ENCODE assay signal across 9 mouse cellular contexts in the genomic region with DNA sequence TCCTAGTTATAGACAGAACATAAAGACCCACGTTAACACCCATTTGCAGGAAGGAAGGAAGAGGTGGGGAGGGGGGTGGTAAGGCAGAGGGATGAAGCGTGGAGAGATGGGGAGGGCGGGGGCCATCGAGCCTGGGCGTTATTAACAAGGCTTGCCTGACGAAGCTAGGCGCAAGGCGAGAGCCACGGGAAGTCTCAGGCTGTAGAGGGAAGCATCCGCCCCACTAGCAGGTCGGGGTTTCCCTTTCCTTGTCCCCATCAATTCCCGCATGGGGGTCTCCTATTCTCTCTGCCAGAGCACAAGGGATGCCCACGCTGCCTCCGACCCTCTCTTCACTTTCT. TPM values are rescaled to one million over a fixed set of nuclear protein-coding genes. Genes with fewer than 3 reads are reported as not detected.
DNase-seq lines count a peak whose midpoint lies in the region; ATAC-seq and TF ChIP-seq lines count a peak whose summit lies in the region.
"Had no signal": no experiment of that assay in that cellular context is flagged by ENCODE, and none has a peak within 500 bp of the region (broad histone marks: within the 10 kb centered on the region; RNA-seq: fewer than 3 reads in every experiment).

No protein-coding gene starts in this region.

- no peaks in the 10 kb centered on the region for H3K9me3 ChIP-seq in heart, embryonic 11.5 days (replicated peaks; ENCODE audit: control insufficient read depth, low read length)
- H3K9me3 ChIP-seq in heart, postnatal 0 days (replicated peaks; ENCODE audit: control insufficient read depth, low read length), result no peaks in the 10 kb centered on the region
- H3K9me3 ChIP-seq in liver, postnatal 0 days (ENCODE audit: low read length), result no peaks in the 10 kb centered on the region

- no peak overlapping the region for H3K4me3 ChIP-seq in heart, embryonic 11.5 days (ENCODE audit: low read depth, low read length)
- no peak overlapping the region for H3K4me3 ChIP-seq in brown adipose tissue, adult 24 weeks (ENCODE audit: insufficient read depth, low read depth, low read length)
- H3K4me3 ChIP-seq in heart, postnatal 0 days (ENCODE audit: low read depth, low read length), result no peak overlapping the region
- no peak overlapping the region for H3K4me3 ChIP-seq in liver, postnatal 0 days (ENCODE audit: low read depth, low read length)

- TF ChIP-seq EP300 in heart, postnatal 0 days (IDR thresholded peaks at IDR 0.05; ENCODE audit: low read depth), result no peak
- no peak for TF ChIP-seq EP300 in liver, postnatal 0 days (IDR thresholded peaks at IDR 0.05; ENCODE audit: low read depth)

- H3K4me1 ChIP-seq in heart, embryonic 11.5 days (ENCODE audit: control insufficient read depth, insufficient read depth, low read length), result peaks cover 21% of the 10 kb centered on the region
- no peaks in the 10 kb centered on the region; the same call in none of the 2 replicates for H3K4me1 ChIP-seq in brown adipose tissue, adult 24 weeks (ENCODE audit: control insufficient read depth, insufficient read depth, insufficient read length, low read length)
- H3K4me1 ChIP-seq in heart, postnatal 0 days (ENCODE audit: control insufficient read depth, insufficient read depth), result no peaks in the 10 kb centered on the region
- H3K4me1 ChIP-seq in liver, postnatal 0 days (ENCODE audit: insufficient read depth), result 0 out of 2 replicates have a peak, but pooled peaks cover 2% of the 10 kb centered on the region

- 0 out of 2 replicates have a peak overlapping the region, but pooled peaks have one; percentile 50 for H3K27ac ChIP-seq in heart, embryonic 11.5 days (ENCODE audit: low read depth, low read length)
- H3K27ac ChIP-seq in brown adipose tissue, adult 24 weeks (replicated peaks; ENCODE audit: low read depth, low read length), result peak overlapping the region; percentile 38; the same call in 1 of the 2 replicates
- H3K27ac ChIP-seq in heart, postnatal 0 days (ENCODE audit: low read depth), result no peak overlapping the region
- H3K27ac ChIP-seq in liver, postnatal 0 days (ENCODE audit: low read depth), result peak overlapping the region; percentile 23; the same call in 1 of the 2 replicates

- no peak for ATAC-seq in heart, embryonic 11.5 days (replicated peaks; ENCODE audit: insufficient number of reproducible peaks, low FRiP score, low TSS enrichment)
- no peak for ATAC-seq in heart, postnatal 0 days (ENCODE audit: insufficient read depth, low read depth)
- no peak for ATAC-seq in liver, postnatal 0 days

- no peak for DNase-seq in heart, adult 18-20 months
- no peak for DNase-seq in heart, postnatal 0 days (ENCODE audit: low spot score)
- no peak for DNase-seq in liver, postnatal 0 days
- no peak for DNase-seq in natural killer cell, adult 2 months (ENCODE audit: low spot score in 2 of 2)
- no peak for DNase-seq in left cerebral cortex, adult 8-10 months (ENCODE audit: low spot score in 2 of 2)
- DNase-seq in left cerebral cortex, adult 11 months (ENCODE audit: low spot score), result no peak
- DNase-seq: thymus, adult 18-20 months had no signal

- H3K4me2 ChIP-seq in heart, embryonic 11.5 days, result 0 out of 2 replicates have a peak overlapping the region, but pooled peaks have one; percentile 7
- H3K4me2 ChIP-seq in heart, postnatal 0 days (ENCODE audit: low read depth, low read length), result peak overlapping the region; percentile 18; the same call in 1 of the 2 replicates
- peak overlapping the region; percentile 3; the same call in 1 of the 2 replicates for H3K4me2 ChIP-seq in liver, postnatal 0 days (ENCODE audit: low read depth, low read length)

- WGBS in heart, embryonic 11.5 days (ENCODE audit: insufficient replicate concordance), result 7% methylated on average over 14 of the region's 14 CpGs
- 11% methylated on average over 14 of the region's 14 CpGs for WGBS in heart, postnatal 0 days
- WGBS in liver, postnatal 0 days (ENCODE audit: insufficient replicate concordance), result 13% methylated on average over 14 of the region's 14 CpGs

- TF ChIP-seq CTCF in heart, postnatal 0 days (IDR thresholded peaks at IDR 0.05; ENCODE audit: low read depth), result no peak
- no peak for TF ChIP-seq CTCF in liver, postnatal 0 days (IDR thresholded peaks at IDR 0.05; ENCODE audit: low read depth)

- H3K9ac ChIP-seq in heart, embryonic 11.5 days (ENCODE audit: low read depth, low read length), result 0 out of 2 replicates have a peak overlapping the region, but pooled peaks have one; percentile 40
- H3K9ac ChIP-seq in heart, postnatal 0 days (replicated peaks; ENCODE audit: low read depth, low read length), result no peak overlapping the region
- no peak overlapping the region for H3K9ac ChIP-seq in liver, postnatal 0 days (replicated peaks)

- H3K36me3 ChIP-seq in heart, embryonic 11.5 days (ENCODE audit: control insufficient read depth, insufficient read depth, low read length), result no peaks in the 10 kb centered on the region
- H3K36me3 ChIP-seq in heart, postnatal 0 days (replicated peaks; ENCODE audit: control insufficient read depth, insufficient read depth, low read length), result no peaks in the 10 kb centered on the region
- no peaks in the 10 kb centered on the region for H3K36me3 ChIP-seq in liver, postnatal 0 days (replicated peaks; ENCODE audit: insufficient read depth, low read length)

- peaks cover 69% of the 10 kb centered on the region for H3K27me3 ChIP-seq in heart, embryonic 11.5 days (ENCODE audit: control insufficient read depth, insufficient read depth, low read length)
- H3K27me3 ChIP-seq in heart, postnatal 0 days (ENCODE audit: control insufficient read depth, insufficient read depth, low read length), result peaks cover 91% of the 10 kb centered on the region
- peaks cover 29% of the 10 kb centered on the region for H3K27me3 ChIP-seq in liver, postnatal 0 days (ENCODE audit: insufficient read depth, low read length)

RNA-seq across cellular contexts. Expression of gene Nr2f2, which starts 18.9 kb away (rescaled TPM):
- polyA plus RNA-seq in heart, embryonic 11.5 days (2014; fragmentation: Nextera tagmentation; extraction: Ambion mirVana), result 30.4 and 34.4 TPM in 2 replicates
- total RNA-seq in heart, adult 18-20 months (2021), result 10 to 100 TPM; 13.6 to 14.8 TPM
- polyA plus RNA-seq in brown adipose tissue, adult 24 weeks (2012; ENCODE audit: insufficient read depth, insufficient read length, missing spikeins), result 10.5 and 14.5 TPM in 2 replicates
- total RNA-seq in heart, postnatal 0 days (2014; rRNA removed; ENCODE audit: low replicate concordance), result 7.5 and 8.3 TPM in 2 replicates
- polyA plus RNA-seq in heart, postnatal 0 days (2015; fragmentation: Nextera tagmentation; extraction: Ambion mirVana), result 18.2 and 18.9 TPM in 2 replicates
- polyA plus RNA-seq in liver, postnatal 0 days (2015; fragmentation: Nextera tagmentation; extraction: Ambion mirVana), result 12.3 and 14.7 TPM in 2 replicates
- 10 to 100 TPM; 20.1 to 32.6 (median 27.2) TPM for total RNA-seq in left cerebral cortex, adult 8-10 months (2022)
